Mouse (Mus musculus): ENCODE measurements around the gene Col4a2.

The Col4a2 gene

DNA sequence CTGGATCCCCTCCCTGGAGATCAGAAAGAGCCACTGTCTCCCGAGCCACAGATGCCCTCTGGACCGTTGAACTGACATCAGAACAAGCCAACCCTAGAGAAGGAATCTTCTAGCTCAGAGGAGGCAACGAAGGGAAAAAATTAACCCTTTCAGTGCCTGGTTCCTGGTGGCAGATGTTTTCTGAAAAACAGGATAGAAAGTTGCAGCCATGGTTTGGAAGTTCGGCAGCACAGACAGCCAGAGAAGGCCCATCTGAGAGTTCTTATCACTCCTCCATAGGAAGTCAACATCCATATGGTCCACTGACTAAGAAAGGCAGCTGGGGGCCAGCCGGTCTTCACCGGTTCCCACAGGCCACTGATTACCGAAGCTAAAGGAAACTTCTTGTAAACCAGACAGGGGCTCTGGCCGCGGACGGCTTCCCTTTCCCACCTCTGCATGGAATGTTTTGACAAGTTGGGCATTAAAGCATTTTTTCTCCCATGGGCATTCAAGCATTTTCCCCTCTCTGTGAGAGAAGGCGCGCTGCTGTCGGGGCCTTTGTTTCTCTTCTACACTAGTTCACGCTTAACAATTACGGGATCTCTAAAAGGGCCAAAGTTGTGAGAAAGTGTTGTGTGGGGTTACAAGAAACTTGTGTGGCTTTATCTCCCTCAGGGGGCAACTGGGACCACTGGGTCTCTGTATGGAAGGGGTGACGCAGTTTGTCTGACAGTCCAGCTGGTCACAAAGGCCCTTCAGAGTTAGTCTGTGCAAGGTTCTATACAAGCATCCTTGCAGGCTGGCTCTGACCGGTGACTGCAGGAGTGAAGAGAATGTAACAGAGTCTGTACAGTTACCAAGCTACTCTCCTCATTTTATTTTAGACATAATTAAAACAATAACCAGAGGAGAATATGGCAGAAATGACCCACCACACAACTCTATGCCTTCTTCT, 49.9 kb downstream of the Col4a2 start:
- TF ChIP-seq POU5F1 (IDR thresholded peaks at IDR 0.05; ENCODE audit: borderline replicate concordance, low read length) (no peak), NANOG (IDR thresholded peaks at IDR 0.05; ENCODE audit: borderline replicate concordance, low read length) (no peak), CTCF (conservative IDR thresholded peaks at IDR 0.05; ENCODE audit: low read length) (no peak)

DNA sequence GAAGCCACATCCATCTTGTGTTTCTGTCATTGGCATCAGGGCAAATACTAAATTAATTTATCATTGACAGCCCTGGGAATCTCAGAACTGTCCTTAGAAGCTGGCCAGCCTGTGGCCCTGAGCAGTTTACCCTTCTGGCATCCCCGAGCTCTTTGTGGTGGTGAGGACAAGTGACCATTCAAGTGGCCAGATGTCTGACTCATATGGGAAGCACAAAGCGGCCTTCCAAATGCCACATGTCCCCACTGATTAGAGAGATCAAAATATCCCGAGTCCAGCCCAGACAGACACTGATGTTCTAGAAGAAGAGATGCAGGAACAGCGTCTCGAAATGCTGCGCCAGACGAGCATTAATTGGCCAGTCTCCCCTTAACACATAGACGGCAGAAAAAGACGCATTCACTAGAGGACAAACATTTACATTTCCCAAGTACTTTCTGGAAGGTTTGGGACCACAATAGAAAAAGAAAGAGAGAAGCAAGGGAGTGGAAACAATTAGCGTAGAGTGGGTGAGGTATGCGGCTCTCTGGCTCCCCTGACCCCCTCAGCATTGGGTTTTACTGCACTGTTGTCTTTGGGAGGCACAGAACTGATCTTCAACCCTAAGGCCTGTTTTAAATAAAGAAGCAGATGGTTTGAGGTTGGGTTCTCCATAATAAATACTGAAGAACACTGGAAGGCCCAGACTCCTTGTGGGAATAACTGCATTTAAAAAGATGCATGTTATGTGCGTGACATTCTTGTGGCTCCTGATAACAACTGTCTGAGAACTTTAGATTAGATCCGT, 50.9 kb downstream of the Col4a2 start:
- Histone ChIP-seq H3K4me1 (replicated peaks; ENCODE audit: low read depth, low read length) (no peaks in the 10 kb centered on the region), H3K4me3 (replicated peaks; ENCODE audit: low read length) (no peak overlapping the region), H3K9me3 (ENCODE audit: low read length) (no peaks in the 10 kb centered on the region), H3K27me3 (ENCODE audit: insufficient read depth, low read length) (0 out of 2 replicates have a peak, but pooled peaks cover 8% of the 10 kb centered on the region), H3K36me3 (ENCODE audit: insufficient read depth, low read length) (no peaks in the 10 kb centered on the region)
- TF ChIP-seq CTCF (conservative IDR thresholded peaks at IDR 0.05; ENCODE audit: low read length) (no peak), POU5F1 (IDR thresholded peaks at IDR 0.05; ENCODE audit: borderline replicate concordance, low read length) (no peak), NANOG (IDR thresholded peaks at IDR 0.05; ENCODE audit: borderline replicate concordance, low read length) (no peak)

More for the DNA sequence above, 49.9 kb downstream of the Col4a2 start:
- no peak overlapping the region for H3K4me3 ChIP-seq (replicated peaks; ENCODE audit: low read length)
- no peaks in the 10 kb centered on the region for H3K36me3 ChIP-seq (ENCODE audit: insufficient read depth, low read length)
- H3K9me3 ChIP-seq (ENCODE audit: low read length) = no peaks in the 10 kb centered on the region
- no peaks in the 10 kb centered on the region for H3K4me1 ChIP-seq (replicated peaks; ENCODE audit: low read depth, low read length)
- 0 out of 2 replicates have a peak, but pooled peaks cover 4% of the 10 kb centered on the region for H3K27me3 ChIP-seq (ENCODE audit: insufficient read depth, low read length)

DNA sequence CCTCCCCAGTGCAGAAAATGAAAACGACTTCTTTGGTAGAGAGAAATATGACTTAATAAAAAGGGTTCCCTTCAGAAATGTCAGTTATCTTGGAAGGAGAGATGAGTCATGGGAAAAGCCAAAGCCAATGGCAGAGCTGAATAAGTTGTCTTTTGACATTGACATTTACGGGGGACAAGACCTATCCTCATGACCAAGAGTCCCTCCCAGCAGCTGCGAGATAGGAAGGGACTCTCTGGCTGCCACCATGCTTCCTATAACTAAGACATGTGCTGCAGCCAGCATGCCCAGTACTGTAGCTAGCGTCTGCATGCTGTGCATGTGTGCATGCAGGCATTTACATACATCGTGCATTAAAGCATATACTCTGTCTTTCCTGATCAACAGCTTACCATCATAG, 53.6 kb downstream of the Col4a2 start:
- H3K9me3 ChIP-seq (ENCODE audit: low read length) = no peaks in the 10 kb centered on the region
- TF ChIP-seq POU5F1 (IDR thresholded peaks at IDR 0.05; ENCODE audit: borderline replicate concordance, low read length) = no peak
- no peak for TF ChIP-seq CTCF (conservative IDR thresholded peaks at IDR 0.05; ENCODE audit: low read length)
- TF ChIP-seq NANOG (IDR thresholded peaks at IDR 0.05; ENCODE audit: borderline replicate concordance, low read length) = no peak
- H3K36me3 ChIP-seq (ENCODE audit: insufficient read depth, low read length) = no peaks in the 10 kb centered on the region
- H3K4me1 ChIP-seq (replicated peaks; ENCODE audit: low read depth, low read length) = 0 out of 2 replicates have a peak, but pooled peaks cover 3% of the 10 kb centered on the region
- H3K27me3 ChIP-seq (ENCODE audit: insufficient read depth, low read length) = peaks cover 19% of the 10 kb centered on the region
- H3K4me3 ChIP-seq (replicated peaks; ENCODE audit: low read length) = no peak overlapping the region

DNA sequence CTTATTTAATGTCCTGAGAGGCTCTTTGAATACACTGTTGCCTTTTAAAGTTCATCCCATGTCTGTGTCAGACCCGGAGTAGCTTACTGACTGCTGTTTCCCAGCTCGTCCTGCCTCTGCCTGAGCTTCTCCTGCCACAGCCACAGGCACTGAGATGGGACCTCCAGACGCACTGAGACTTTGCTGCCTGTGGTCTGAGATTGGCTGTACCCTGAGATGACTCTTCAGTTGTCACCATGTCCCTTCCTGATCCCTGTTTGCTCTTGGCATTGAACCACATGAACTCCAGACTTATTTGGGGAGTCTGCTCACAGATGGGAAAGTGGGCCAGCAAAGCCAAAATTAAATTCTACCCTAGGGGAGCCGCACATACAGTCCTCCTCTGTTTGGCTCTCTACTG, 54.1 kb downstream of the Col4a2 start:
- 0 out of 2 replicates have a peak, but pooled peaks cover 3% of the 10 kb centered on the region for H3K4me1 ChIP-seq (replicated peaks; ENCODE audit: low read depth, low read length)
- peaks cover 19% of the 10 kb centered on the region for H3K27me3 ChIP-seq (ENCODE audit: insufficient read depth, low read length)
- H3K36me3 ChIP-seq (ENCODE audit: insufficient read depth, low read length) = no peaks in the 10 kb centered on the region
- TF ChIP-seq NANOG (IDR thresholded peaks at IDR 0.05; ENCODE audit: borderline replicate concordance, low read length) (no peak), POU5F1 (IDR thresholded peaks at IDR 0.05; ENCODE audit: borderline replicate concordance, low read length) (no peak), CTCF (conservative IDR thresholded peaks at IDR 0.05; ENCODE audit: low read length) (no peak)
- no peaks in the 10 kb centered on the region for H3K9me3 ChIP-seq (ENCODE audit: low read length)
- no peak overlapping the region for H3K4me3 ChIP-seq (replicated peaks; ENCODE audit: low read length)

DNA sequence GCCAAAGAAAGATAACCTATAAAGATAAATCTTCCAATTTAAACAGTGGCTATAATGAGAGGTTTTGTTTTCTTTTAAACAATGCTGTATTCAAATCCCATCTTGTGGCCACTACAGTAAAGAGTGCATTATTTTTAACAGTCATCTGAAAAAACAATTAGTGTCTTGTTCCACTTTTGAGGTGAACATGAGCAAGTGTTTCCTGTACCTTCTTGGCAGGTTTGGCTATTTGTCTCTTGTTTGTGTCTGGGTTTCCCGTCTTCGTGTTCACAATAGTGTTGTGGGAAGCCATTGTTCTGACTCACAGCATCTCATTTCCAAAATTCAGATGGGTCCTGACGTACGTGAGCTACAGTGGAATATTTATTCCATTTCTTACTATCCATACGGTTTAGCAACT, 55.1 kb downstream of the Col4a2 start:
- H3K4me1 ChIP-seq (replicated peaks; ENCODE audit: low read depth, low read length) = 0 out of 2 replicates have a peak, but pooled peaks cover 3% of the 10 kb centered on the region
- H3K27me3 ChIP-seq (ENCODE audit: insufficient read depth, low read length) = peaks cover 22% of the 10 kb centered on the region
- no peak overlapping the region for H3K4me3 ChIP-seq (replicated peaks; ENCODE audit: low read length)
- no peaks in the 10 kb centered on the region for H3K9me3 ChIP-seq (ENCODE audit: low read length)
- H3K36me3 ChIP-seq (ENCODE audit: insufficient read depth, low read length) = no peaks in the 10 kb centered on the region
- TF ChIP-seq CTCF (conservative IDR thresholded peaks at IDR 0.05; ENCODE audit: low read length) = no peak
- TF ChIP-seq NANOG (IDR thresholded peaks at IDR 0.05; ENCODE audit: borderline replicate concordance, low read length) = no peak
- TF ChIP-seq POU5F1 (IDR thresholded peaks at IDR 0.05; ENCODE audit: borderline replicate concordance, low read length) = no peak

DNA sequence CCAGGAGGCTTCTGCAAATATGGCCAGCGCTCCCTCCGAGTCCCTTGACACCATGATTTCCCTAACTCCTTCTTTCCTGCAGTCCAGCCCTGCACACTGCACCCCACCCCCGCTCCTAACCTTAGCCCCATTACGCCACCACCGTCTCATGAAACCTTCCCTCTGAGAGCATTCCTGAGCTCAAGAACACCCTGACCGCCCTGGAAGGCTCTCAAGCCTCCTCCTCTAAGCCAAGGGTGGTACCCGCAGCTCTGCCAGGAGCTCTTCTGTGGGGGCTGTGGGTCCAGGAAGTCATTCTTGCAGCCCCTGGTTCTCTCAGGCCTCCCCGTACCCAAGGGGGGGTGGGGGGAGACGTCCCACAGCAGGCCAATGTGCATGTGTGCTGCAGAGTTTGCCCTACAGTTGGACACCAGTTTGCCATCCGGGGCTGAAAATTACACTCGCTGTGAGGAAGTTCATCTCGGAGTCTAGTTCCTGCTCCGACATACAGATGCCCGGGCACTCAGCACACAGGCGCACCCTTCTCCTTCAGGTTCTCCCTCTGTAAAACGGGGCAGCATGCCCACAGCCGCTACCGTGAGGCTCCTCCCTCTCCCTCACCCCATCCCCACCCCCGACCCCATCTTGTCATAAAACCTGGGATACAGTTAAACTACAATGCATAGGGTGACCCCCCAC, 57.1 kb downstream of the Col4a2 start:
- Histone ChIP-seq H3K36me3 (ENCODE audit: insufficient read depth, low read length) (no peaks in the 10 kb centered on the region), H3K4me3 (replicated peaks; ENCODE audit: low read length) (no peak overlapping the region), H3K27me3 (ENCODE audit: insufficient read depth, low read length) (peaks cover 25% of the 10 kb centered on the region), H3K4me1 (replicated peaks; ENCODE audit: low read depth, low read length) (0 out of 2 replicates have a peak, but pooled peaks cover 3% of the 10 kb centered on the region), H3K9me3 (ENCODE audit: low read length) (no peaks in the 10 kb centered on the region)
- TF ChIP-seq NANOG (IDR thresholded peaks at IDR 0.05; ENCODE audit: borderline replicate concordance, low read length) = no peak
- no peak for TF ChIP-seq POU5F1 (IDR thresholded peaks at IDR 0.05; ENCODE audit: borderline replicate concordance, low read length)
- no peak for TF ChIP-seq CTCF (conservative IDR thresholded peaks at IDR 0.05; ENCODE audit: low read length)

DNA sequence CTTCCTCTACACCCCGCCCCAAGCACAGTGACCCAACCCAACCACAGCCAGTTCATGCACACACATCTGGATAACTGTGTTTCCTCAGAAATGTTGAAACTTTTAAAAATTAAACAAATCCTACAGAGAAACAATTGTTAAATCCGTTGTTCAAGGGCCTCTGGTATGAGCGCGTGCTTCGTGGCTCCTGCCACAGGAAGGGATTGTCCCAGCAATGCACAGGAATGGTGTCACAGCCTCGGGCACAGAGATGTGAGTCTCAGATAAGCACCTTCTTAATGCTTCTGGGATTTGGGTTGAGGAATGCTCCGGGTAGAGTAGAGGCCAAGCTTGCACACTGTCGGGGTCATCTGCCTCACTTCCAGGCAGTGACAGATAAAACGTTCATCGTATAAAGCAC, 58.7 kb downstream of the Col4a2 start:
- TF ChIP-seq POU5F1 (IDR thresholded peaks at IDR 0.05; ENCODE audit: borderline replicate concordance, low read length) (no peak), CTCF (conservative IDR thresholded peaks at IDR 0.05; ENCODE audit: low read length) (no peak), NANOG (IDR thresholded peaks at IDR 0.05; ENCODE audit: borderline replicate concordance, low read length) (no peak)
- Histone ChIP-seq H3K4me3 (replicated peaks; ENCODE audit: low read length) (no peak overlapping the region), H3K9me3 (ENCODE audit: low read length) (no peaks in the 10 kb centered on the region)

More for the DNA sequence above, 58.7 kb downstream of the Col4a2 start:
- Histone ChIP-seq H3K36me3 (ENCODE audit: insufficient read depth, low read length) (no peaks in the 10 kb centered on the region), H3K27me3 (ENCODE audit: insufficient read depth, low read length) (peaks cover 28% of the 10 kb centered on the region), H3K4me1 (replicated peaks; ENCODE audit: low read depth, low read length) (0 out of 2 replicates have a peak, but pooled peaks cover 11% of the 10 kb centered on the region)
